8 mouse cellular contexts compared by ENCODE assay signal in genomic region chrX:13241426-13242319, GRCm38 (mm10). TPM values are rescaled to one million over a fixed set of nuclear protein-coding genes. Genes with fewer than 3 reads are reported as not detected.
A peak's percentile ranks its signal among the peaks of the same experiment; 100 is the strongest.
DNase-seq lines count a peak whose midpoint lies in the region; ATAC-seq and TF ChIP-seq lines count a peak whose summit lies in the region.

No protein-coding gene starts in this region.

- H3K4me2 ChIP-seq in kidney, embryonic 15.5 days: peak overlapping the region; percentile 59

- no peak for TF ChIP-seq CTCF in testis, adult 2 months (IDR thresholded peaks at IDR 0.05; ENCODE audit: control insufficient read depth, insufficient read depth, insufficient replicate concordance, low read depth, low read length)

- no peaks in the 10 kb centered on the region; the same call in 1 of the 2 replicates for H3K4me1 ChIP-seq in testis, adult 2 months (ENCODE audit: control insufficient read depth, insufficient read depth, low read length)
- H3K4me1 ChIP-seq in heart, embryonic 10.5 days: 0 out of 2 replicates have a peak, but pooled peaks cover 3% of the 10 kb centered on the region
- peaks cover 28% of the 10 kb centered on the region for H3K4me1 ChIP-seq in kidney, embryonic 15.5 days

- no peak for DNase-seq in testis, postnatal 14 days (ENCODE audit: low spot score)
- DNase-seq in cerebellum, adult 9-10 months: peak; percentile 53
- DNase-seq in heart, embryonic 10.5 days (ENCODE audit: low spot score): no peak
- DNase-seq in lung, postnatal 36 days: peak; percentile 36
- DNase-seq in thymus, adult 18-20 months: peak; percentile 34 to 52
- no peak for DNase-seq in gastrocnemius, postnatal 10 days

- no peaks in the 10 kb centered on the region for H3K36me3 ChIP-seq in testis, adult 2 months (ENCODE audit: control insufficient read depth, insufficient read depth, low read length)
- no peaks in the 10 kb centered on the region for H3K36me3 ChIP-seq in heart, embryonic 10.5 days
- no peaks in the 10 kb centered on the region for H3K36me3 ChIP-seq in kidney, embryonic 15.5 days

- no peak; the same call in 1 of the 2 replicates for ATAC-seq in kidney, embryonic 15.5 days (replicated peaks; ENCODE audit: low FRiP score)

- WGBS in heart, embryonic 10.5 days: 11% methylated on average over 21 of the region's 21 CpGs
- WGBS in kidney, embryonic 15.5 days: 13% methylated on average over 21 of the region's 21 CpGs

- no peak for TF ChIP-seq POLR2A in testis, adult 2 months (IDR thresholded peaks at IDR 0.05; ENCODE audit: control insufficient read depth, low read depth, low read length)

- peak overlapping the region; percentile 42 for H3K9ac ChIP-seq in kidney, embryonic 15.5 days

- H3K4me3 ChIP-seq in testis, adult 2 months (ENCODE audit: control insufficient read depth, low read depth, low read length): no peak overlapping the region; the same call in 1 of the 2 replicates
- peak overlapping the region; percentile 51 for H3K4me3 ChIP-seq in heart, embryonic 10.5 days
- peak overlapping the region; percentile 38 for H3K4me3 ChIP-seq in kidney, embryonic 15.5 days (replicated peaks)

- peak overlapping the region; percentile 54 for H3K27ac ChIP-seq in testis, adult 2 months (ENCODE audit: control insufficient read depth, insufficient read depth, low read depth, low read length)
- peak overlapping the region; percentile 89 for H3K27ac ChIP-seq in heart, embryonic 10.5 days
- H3K27ac ChIP-seq in kidney, embryonic 15.5 days: peak overlapping the region; percentile 98

- no peaks in the 10 kb centered on the region for H3K27me3 ChIP-seq in testis, adult 2 months (ENCODE audit: control insufficient read depth, insufficient read depth, low read length)
- H3K27me3 ChIP-seq in heart, embryonic 10.5 days (ENCODE audit: insufficient read depth, poor library complexity, severe bottlenecking): peaks cover 82% of the 10 kb centered on the region; the same call in 1 of the 2 replicates
- H3K27me3 ChIP-seq in kidney, embryonic 15.5 days: peaks cover 56% of the 10 kb centered on the region

- no peaks in the 10 kb centered on the region for H3K9me3 ChIP-seq in heart, embryonic 10.5 days
- no peaks in the 10 kb centered on the region for H3K9me3 ChIP-seq in kidney, embryonic 15.5 days (replicated peaks)

RNA-seq across cellular contexts. Expression of gene Ddx3x, which starts 39.1 kb away (rescaled TPM):
- polyA plus RNA-seq in testis, adult 2 months (2012; rRNA removed): 4.6 and 5.9 TPM in 2 replicates
- polyA plus RNA-seq in heart, embryonic 10.5 days (2016; fragmentation: Nextera tagmentation; extraction: Ambion mirVana): 101 and 118 TPM in 2 replicates
- polyA plus RNA-seq in kidney, embryonic 15.5 days (2015; fragmentation: Nextera tagmentation; extraction: Ambion mirVana): 130 and 133 TPM in 2 replicates
- 100 to 1,000 TPM; 102 to 147 TPM for total RNA-seq in gastrocnemius, postnatal 10 days (2021)

Comparison
In these comparisons a context has a peak if more than half of its experiments do, and no peak if none do; other contexts are left out.
1. DNase-seq: peak in cerebellum, adult 9-10 months (single experiment), lung, postnatal 36 days (single experiment) and thymus, adult 18-20 months (2 of 2); none in testis, postnatal 14 days (single experiment), heart, embryonic 10.5 days (single experiment) and gastrocnemius, postnatal 10 days (single experiment).
2. RNA of gene Ddx3x, which starts 39.1 kb away (polyA plus RNA-seq): 130 to 133 TPM in kidney, embryonic 15.5 days and 101 to 118 TPM in heart, embryonic 10.5 days; 4.6 to 5.9 TPM in testis, adult 2 months; every median in the first group is over 10 times any median in the second.
3. Peak in every context shown above with its lines, with median percentiles within 50 percentile points of each other: H3K27ac ChIP-seq.